Mouse (Mus musculus) c-Kit-positive CD71-positive TER-119-negative erythroid progenitor cells, embryonic 14.5 days (primary cell): Measurements from ENCODE around the gene Cc2d1a.

Source experiments
- DNase-seq: peaks from one replicate; pipeline ENCODE4 v3.0.0-alpha.2; 2013; ENCODE audit warnings: low read depth

Gene Cc2d1a

DNA sequence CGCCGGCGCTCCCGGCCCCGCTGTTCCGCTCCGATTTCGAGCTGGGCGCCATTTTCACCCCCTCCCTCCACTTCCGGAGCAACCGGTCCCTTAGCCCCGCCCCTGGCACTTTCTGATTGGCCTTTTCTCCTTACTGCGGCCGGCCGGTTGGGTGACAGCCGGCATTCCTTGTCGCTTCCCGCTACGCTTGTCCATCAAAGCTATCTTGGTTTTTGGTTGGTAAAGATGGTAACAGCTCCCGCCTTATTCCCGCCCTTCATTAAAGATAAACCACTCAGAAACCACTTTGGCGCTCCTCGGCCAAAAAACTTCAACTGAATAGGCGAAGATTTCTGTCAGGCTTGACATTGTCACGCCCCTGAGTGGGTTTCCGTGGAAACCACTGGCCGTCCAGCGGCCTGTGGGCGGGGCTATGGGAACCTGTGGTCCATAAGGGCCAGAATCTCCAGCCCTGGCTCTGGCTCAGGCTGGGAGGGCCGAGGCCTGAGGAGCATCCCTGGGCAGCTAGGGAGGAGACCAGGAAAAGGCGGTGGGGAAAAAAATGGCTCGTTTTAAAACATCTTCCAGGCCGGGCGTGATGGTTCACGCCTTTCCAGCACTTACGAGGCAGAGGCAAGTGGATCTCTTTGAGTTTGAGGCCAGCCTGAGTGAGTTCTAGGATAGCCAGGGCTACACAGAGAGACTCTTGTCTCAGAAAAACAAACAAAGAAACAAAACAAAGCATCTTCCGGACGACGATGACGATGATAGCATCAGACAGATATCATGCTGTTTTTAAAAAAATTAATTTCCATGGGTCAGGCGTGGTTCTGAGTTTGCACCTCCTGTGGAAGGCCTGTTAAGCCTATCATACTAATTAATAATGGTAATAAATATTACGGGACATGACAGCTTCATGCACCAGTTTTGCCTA is 42.8 kb downstream of the Cc2d1a start, which contains the start of gene Dcaf15:
Gene Dcaf15, minus strand, starts transcription at position 72 of the 913 bp plus-strand sequence.
- peak; percentile 99 for DNase-seq

DNA sequence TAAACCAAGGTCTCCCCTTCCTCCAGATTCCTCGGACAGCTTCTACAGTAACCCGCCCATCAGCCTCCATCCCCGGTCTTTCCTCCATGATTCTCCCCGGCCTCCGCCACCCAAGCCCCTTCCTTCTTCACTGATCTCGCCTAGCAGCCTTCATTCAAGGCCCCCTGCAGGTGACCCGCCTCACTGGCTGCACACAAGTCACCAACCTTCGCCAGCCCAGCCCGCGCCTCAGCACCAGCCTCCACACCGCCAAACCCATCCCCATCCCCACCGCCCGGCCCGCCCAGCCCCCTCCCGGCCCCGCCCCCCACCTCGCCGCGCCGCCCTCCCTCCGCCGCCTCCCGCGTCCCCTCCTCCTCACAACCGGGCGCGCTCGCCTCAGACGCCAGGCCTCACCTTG is 43.5 kb downstream of the Cc2d1a start:
- DNase-seq: peak; percentile 36

DNA sequence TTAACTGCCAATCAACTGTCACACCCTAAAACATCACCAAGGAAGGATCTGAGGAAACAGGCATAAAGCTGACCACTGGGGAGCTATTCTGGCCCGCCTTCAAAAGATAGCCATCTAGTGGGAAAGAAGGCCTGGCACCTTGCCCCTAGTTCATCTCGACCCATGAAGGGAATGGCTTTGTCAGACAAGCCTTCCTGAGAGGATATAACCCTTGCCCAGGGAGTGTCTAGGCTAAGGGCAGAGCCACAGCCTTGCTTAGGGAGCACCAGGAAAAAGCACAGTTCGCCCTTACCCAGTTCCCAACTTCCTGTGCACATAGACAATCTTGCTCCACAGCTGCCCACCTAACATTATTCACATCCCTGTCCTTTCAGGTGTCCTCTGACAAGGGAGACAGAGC is 44.1 kb downstream of the Cc2d1a start:
- no peak for DNase-seq

DNA sequence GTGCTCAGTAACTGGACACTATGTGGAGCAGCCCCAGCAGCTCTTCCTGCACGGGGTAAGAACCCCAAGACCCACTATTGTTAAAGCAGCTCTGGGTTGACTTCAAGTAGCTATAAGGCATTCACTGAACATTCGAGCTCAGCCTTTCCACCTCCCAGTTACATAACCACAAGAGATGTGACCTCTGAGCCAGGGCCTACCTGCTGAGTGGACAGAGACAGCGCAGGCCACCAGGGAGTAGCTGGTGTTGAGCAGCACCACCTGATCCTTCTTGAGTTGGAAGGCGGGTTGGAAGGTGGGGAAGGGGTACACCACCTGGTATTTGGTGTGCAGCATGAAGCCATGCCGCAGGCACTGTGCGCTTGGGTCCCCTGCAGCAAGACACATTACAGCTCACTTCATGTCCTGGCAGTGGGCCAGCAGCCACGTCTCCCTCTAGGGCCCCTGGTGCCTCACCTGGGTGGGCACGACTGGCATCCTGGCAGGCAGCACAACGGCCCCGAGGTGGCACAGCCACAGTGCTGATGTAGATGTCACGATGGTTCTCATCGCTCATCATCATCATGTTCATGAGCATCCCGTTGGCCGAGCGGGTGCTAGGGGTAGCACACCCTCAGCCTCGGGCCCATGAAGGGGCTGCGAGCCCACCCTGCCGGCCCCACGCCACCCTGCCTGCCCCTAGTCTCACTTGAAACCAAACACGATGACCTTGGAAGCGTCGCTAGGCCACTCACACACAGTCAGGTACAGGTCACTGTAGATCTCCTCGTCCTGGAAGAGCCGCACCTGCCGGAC is 46.1 kb downstream of the Cc2d1a start:
- DNase-seq: no peak

DNA sequence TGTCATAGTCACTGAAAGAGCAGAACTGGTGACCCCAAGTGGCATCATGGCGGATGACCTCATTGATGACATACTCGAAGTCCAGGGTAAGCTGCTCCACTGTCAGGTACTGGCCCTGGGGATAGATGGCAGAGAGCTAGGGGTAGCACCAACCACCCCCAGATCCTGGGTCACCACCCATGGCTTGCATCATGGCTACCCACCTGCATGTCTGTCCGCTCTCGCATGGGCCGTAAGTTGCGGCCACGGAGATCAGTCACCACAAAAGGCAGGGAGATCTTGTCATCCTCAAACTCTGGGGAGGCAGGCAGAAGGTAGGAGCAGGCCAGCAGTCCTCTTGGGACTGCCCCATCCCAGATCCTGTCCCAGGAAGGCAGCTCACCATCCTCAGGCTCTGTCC is 49.4 kb downstream of the Cc2d1a start:
- no peak for DNase-seq

DNA sequence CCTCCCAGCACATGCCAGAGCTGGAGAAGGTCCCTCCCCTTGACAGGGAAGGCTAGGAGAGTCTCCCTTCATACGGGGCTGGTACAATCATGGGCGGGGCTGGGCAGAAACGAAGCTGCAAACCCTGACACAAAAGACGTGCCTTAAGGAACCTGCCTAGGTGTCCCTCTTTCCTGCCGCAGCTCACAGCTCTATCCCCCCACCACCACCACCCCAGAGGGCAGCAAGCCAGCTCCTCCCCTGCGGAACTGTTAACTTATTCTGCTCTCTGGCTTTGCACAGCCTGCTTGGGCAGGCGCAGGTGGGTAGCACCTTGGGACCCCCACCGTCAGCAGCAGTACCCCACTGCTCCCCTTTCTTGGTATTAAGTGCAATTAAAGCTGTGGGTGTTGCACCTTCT is 51.7 kb downstream of the Cc2d1a start:
- no peak for DNase-seq

DNA sequence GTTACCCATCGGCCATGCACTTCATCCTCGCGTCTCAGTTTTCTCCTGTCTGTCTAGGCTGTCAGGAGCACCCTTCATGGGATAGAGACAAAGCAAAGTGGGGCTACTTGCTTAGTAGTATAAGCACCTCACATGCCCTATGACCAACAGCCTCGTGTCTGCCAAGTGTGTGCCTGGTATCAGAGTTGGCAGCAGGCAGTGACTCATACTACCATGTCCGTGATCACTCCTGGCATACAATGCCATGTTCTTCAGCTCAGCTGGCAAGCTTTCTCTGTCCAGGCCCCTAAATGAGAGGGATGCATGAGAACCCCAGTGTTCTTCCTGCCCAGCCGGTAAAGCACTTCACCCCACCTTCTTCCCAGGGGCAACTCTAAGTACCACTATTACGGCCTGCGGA is 57.2 kb downstream of the Cc2d1a start:
- no peak for DNase-seq

DNA sequence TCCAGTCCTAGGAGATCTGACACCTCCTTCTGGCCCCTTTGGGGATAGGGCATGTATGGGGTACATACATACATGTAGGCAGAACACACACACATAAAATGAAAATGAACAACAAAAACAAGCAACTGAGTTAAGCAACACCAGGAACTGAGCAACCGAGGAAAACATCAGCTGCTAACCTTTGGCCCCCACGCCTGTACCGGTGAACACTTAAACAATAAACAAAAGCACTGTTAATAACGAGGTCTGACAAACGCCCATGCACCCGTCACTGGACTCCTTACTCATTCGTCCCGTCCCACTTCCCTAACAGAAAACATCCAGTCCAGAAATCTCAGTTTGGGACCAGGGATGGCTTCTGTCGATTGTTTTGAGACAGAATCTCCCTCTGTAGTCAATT is 58.5 kb downstream of the Cc2d1a start:
- DNase-seq: no peak

DNA sequence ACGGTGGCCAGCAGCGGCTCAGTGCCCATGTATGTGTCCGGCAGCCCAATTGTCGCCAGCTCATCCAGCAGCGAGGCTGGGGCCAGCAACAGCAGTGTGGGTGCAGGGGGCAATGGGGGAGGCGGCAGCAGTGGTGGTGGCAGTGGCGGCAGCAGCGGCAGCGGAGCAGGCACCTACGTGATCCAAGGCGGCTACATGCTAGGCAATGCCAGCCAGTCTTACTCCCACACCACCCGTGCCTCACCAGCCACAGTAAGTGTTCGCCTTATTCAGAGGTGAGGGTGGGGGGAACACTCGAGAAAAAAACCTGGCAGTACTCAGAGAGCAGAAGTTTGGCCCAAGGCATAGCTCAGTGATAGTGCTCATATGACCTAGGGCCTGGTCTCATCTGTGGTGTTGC is 59.9 kb downstream of the Cc2d1a start:
- no peak for DNase-seq

DNA sequence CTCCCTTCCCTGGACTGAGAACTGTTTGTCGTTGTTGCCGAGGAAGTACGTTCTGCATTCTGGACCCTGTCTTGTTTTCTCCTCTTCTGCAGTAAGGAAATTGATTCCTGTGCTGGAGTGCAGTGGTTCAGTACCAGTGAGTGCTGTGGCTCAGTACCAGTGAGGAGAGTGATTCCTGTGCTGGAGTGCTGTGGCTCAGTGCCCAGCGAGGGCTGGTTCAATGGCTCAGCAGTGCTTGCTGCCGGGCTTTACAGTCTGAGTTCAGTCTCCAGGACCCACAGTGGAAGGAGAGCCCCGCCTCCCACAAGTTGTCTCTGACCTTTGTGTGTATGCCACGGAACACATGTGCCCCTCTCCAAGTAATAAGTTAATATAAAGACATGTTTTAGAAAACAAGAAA is 60.6 kb downstream of the Cc2d1a start:
- no peak for DNase-seq

DNA sequence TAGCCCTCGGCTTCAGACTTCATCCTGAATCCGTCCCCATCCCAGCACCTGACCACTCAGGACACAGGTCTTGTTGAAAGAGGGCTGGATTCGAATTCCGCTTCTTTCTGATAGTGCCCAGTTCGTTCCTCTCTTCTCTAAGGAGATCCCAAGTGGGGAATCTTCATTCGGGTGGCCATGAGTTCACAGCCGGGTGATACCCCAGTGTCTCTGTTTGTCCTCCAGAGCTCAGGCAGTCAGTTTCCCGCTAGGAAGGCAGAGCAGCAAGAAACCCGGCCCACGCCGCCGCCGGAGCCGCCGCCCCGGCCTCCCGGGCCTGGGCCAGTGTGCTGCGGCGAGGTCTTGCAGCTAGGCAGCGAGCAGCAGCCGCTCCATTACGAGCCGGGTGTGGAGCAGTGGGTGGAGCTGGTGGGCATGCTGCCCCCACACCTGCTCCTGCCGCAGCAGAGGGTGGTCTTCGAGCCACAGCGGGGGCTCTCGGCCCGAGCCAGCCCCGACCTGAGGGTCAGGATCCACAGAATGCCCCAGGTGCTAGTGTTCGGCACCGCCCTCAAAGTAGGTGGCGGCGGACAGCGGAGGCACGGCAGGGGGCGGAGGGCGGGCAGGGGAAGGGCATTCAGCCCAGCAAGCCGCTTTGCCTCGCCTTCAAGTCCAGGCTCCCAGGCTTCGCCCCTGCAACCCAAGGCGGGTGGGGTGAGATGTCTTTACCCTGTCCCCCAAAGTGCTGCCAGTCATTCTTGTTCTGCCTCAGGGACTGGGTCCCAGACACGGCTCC is 63.2 kb downstream of the Cc2d1a start:
- no peak for DNase-seq

DNA sequence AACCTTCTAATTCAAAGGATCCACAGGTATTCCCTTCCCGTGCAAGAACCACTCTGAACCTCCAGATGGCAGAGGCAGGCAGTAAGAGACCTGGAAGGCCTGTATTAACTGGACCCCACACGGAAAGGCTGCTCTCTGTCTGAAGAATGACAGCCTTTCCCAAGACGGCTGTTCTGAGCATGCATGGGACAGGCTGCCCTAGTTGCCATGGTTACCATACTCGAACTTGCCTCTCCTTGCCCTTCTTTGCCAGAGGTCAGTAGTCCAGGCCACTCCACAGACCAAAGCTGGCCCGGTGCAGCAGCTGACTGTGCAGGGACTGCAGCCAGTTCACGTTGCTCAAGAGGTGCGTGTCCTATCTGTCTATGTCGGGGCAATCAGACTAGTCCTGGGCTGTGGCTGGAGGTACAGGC is 63.9 kb downstream of the Cc2d1a start:
- no peak for DNase-seq
